Mouse (Mus musculus) limb, embryonic 15.5 days (tissue): Measurements from ENCODE around the gene Smoc1. TPM values are rescaled to one million over a fixed set of nuclear protein-coding genes. Genes with fewer than 3 reads are reported as not detected.
A peak's percentile ranks its signal among the peaks of the same experiment; 100 is the strongest.

Experiments used
- ATAC-seq: fragments of 200-750 bp; cut with Nextera tagmentation; 2 replicates; pipeline ENCODE4 v1.8.0; 2017; ENCODE audit warnings: low read depth, moderate TSS enrichment; ENCODE audit not compliant: insufficient number of reproducible peaks, low FRiP score, low TSS enrichment
- H3K27ac ChIP-seq: fragments of 300-500 bp; sonication (generic); 2 replicates; pipeline ENCODE4 v1.5.1; 2015; ENCODE audit warnings: moderate library complexity, mild to moderate bottlenecking, inconsistent platforms
- H3K27me3 ChIP-seq: fragments of 300-500 bp; sonication (generic); 2 replicates; pipeline ENCODE4 v1.6.1; 2015; ENCODE audit warnings: inconsistent platforms
- H3K36me3 ChIP-seq: fragments of 300-500 bp; sonication (generic); 2 replicates; pipeline ENCODE4 v1.6.1; 2015; ENCODE audit warnings: inconsistent platforms
- H3K4me1 ChIP-seq: fragments of 300-500 bp; sonication (generic); 2 replicates; pipeline ENCODE4 v1.6.1; 2015; ENCODE audit warnings: inconsistent platforms
- H3K4me2 ChIP-seq: fragments of 300-500 bp; sonication (generic); 2 replicates; pipeline ENCODE4 v1.6.1; 2015; ENCODE audit warnings: mild to moderate bottlenecking, inconsistent platforms
- H3K4me3 ChIP-seq: fragments of 300-500 bp; sonication (generic); 2 replicates; pipeline ENCODE4 v1.5.1; 2015; ENCODE audit warnings: mild to moderate bottlenecking, inconsistent platforms
- H3K9ac ChIP-seq: fragments of 300-500 bp; sonication (generic); 2 replicates; pipeline ENCODE4 v1.6.1; 2015; ENCODE audit warnings: inconsistent platforms
- H3K9me3 ChIP-seq: fragments of 300-500 bp; sonication (generic); 2 replicates; pipeline ENCODE4 v1.6.1; 2016; ENCODE audit warnings: inconsistent platforms
- WGBS: fragments of 180-500 bp; shearing (Covaris S2); methylation state at CpG from one replicate; pipeline ENCODE4 v1.1.7; 2015; 5-methylcytosine and 5-hydroxymethylcytosine counted together
- polyA plus RNA-seq: library from polyadenylated mRNA; unstranded; fragments of >200 nt; fragmentation: Nextera tagmentation; extraction: Ambion mirVana; gene quantifications from 2 replicates; pipeline ENCODE4 v1.2.1, GENCODE M21; 2015

The Smoc1 gene
- polyA plus RNA-seq, 1 experiment from 2014 or later: 9.3 TPM

- peaks cover 15% of the 10 kb centered on the region; the same call in 1 of the 2 replicates for H3K27me3 ChIP-seq
- no peak overlapping the region for H3K27ac ChIP-seq
- no peak for ATAC-seq
- peaks cover 9% of the 10 kb centered on the region for H3K4me1 ChIP-seq
- H3K36me3 ChIP-seq: no peaks in the 10 kb centered on the region
- 77% methylated on average over 4 of the region's 4 CpGs for WGBS
- no peak overlapping the region for H3K4me2 ChIP-seq
- no peaks in the 10 kb centered on the region for H3K9me3 ChIP-seq
- no peak overlapping the region for H3K9ac ChIP-seq
- no peak overlapping the region for H3K4me3 ChIP-seq
Measured at GRCm38 (mm10) chr12:81000924-81001323, 25.7 kb upstream of the Smoc1 start.

DNA sequence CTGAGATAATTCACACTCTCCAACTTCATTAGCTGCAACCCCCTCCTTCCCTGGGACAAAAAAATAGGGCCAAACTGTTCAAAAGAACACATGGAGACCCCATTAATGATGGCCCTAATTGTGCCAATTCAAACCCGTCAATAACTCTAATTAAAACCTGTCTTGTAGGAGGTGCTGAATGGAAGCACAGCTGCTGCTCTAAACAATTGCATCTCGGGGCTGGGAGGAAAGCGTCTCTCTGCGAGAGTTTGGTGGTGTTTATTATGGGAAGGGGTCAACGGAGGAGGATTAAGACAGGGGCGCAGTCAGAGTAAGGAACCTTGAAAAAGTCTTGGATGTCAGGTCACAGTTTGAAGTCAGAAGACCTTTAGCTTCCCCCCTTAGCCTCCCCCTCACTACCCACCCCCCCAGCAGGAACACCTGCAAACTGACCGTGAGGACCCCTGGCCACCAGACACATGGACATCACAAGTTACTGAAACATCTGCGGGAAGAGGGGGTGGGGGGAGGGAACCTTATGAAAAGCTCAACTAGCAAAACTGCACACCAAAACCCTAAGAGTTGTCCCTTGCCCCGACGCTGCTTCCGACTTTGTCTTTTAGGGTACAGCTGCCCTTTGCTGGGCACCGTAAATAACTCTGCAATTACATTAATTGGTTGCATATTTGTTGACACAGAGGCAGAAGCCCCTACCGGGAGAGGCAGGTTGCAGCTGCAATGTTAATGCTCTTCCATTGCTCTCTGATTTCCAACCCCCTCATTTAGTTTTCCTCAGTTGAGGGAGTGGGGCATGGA, 23.6 kb upstream of the Smoc1 start:
- no peaks in the 10 kb centered on the region for H3K36me3 ChIP-seq
- no peak overlapping the region for H3K27ac ChIP-seq
- WGBS: 8% methylated on average over 13 of the region's 13 CpGs
- H3K4me2 ChIP-seq: no peak overlapping the region
- no peak overlapping the region for H3K4me3 ChIP-seq
- H3K9ac ChIP-seq: no peak overlapping the region
- no peak for ATAC-seq
- peaks cover 9% of the 10 kb centered on the region for H3K4me1 ChIP-seq
- H3K27me3 ChIP-seq: peaks cover 15% of the 10 kb centered on the region; the same call in 1 of the 2 replicates
- H3K9me3 ChIP-seq: no peaks in the 10 kb centered on the region

DNA sequence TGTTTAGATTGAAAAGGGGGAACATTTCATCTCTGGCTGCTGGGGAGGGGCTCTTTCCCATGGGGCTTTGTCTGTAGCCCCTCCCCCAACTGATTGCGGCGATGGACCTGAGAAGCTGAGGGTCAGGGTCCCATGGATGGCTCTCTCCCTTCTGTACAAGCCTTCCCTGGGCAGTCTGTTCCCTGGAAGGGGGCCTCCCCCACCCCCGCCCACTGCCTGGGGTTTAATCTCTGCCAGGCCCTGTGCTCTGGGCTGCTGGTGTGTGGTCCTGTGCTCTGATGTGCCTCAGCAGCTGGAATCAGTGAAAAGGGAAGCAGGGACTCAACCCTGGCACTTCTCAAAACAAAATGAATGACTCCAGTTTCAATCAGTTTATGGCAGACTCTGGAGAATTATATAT, 16.8 kb upstream of the Smoc1 start:
- 22% methylated on average over 3 of the region's 3 CpGs for WGBS
- Histone ChIP-seq H3K9me3 (no peaks in the 10 kb centered on the region), H3K36me3 (no peaks in the 10 kb centered on the region), H3K27ac (no peak overlapping the region), H3K4me3 (no peak overlapping the region), H3K4me1 (peaks cover 13% of the 10 kb centered on the region), H3K27me3 (0 out of 2 replicates have a peak, but pooled peaks cover 4% of the 10 kb centered on the region), H3K4me2 (no peak overlapping the region), H3K9ac (no peak overlapping the region)
- peak; percentile 24; the same call in 1 of the 2 replicates for ATAC-seq

DNA sequence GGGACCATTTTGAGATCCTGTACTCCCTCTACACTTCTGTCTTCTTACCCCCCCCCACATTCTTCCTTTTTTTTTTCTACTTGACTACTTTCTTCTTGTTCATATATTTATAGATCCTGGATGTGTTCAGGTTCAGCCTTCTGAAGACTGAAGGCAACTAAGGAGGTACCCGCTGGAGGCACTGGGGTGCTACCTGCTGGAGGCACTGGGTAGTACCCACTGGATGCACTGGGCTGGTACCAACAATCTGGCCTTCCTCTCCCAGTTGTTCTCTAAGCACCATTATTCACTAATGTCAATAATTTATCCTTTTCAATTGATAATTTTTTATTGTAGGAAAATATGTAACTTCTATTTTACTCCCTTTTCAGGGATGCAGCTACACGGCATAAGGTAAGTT, 14.6 kb upstream of the Smoc1 start:
- Histone ChIP-seq H3K9me3 (no peaks in the 10 kb centered on the region), H3K4me3 (no peak overlapping the region), H3K36me3 (no peaks in the 10 kb centered on the region), H3K9ac (no peak overlapping the region), H3K4me1 (peaks cover 13% of the 10 kb centered on the region), H3K27me3 (0 out of 2 replicates have a peak, but pooled peaks cover 4% of the 10 kb centered on the region), H3K27ac (no peak overlapping the region), H3K4me2 (no peak overlapping the region)
- ATAC-seq: no peak
- 75% methylated on average over 2 of the region's 2 CpGs for WGBS

DNA sequence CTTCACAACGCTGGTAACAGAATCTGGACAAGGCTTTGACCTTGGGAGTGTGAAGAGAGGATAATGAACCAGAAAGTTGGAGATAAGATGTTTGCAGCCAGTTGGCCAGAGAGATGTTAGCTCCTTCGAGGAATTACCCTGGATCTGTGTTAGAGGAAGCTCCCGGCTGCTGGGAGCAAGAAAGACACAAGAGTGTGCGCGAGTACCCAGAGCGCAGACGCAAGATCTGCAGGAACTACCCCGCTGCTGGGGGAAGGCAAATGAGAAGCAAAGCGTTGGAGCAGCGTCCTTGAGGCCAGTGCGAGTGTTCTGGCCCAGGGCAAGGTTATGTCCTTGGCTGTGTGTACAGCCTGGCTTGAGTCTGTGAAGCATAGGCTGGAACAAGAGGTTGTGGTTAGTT, 13.1 kb upstream of the Smoc1 start:
- Histone ChIP-seq H3K4me2 (no peak overlapping the region), H3K36me3 (no peaks in the 10 kb centered on the region), H3K4me3 (no peak overlapping the region), H3K27ac (no peak overlapping the region), H3K4me1 (peaks cover 13% of the 10 kb centered on the region), H3K9ac (no peak overlapping the region), H3K27me3 (0 out of 2 replicates have a peak, but pooled peaks cover 4% of the 10 kb centered on the region), H3K9me3 (no peaks in the 10 kb centered on the region)
- WGBS: 79% methylated on average over 11 of the region's 11 CpGs
- no peak for ATAC-seq

DNA sequence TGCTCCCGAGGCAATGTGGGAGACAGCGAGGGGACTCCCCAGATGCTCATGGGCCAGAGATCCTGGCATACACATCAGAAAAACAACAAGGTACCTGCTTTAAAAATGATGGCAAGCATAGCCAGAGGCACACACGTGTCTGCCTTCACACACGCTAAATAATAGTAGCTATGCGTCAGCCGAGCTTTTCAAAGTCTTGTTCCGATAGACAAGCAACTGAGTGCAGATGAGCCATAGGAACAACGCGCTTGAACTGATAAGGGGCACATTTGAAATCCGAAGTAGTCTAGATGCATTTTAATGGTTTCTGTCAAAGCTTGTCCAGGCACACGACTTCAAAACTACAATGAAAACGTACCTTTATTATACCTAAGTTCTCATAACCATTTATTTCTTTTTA, 9.0 kb upstream of the Smoc1 start:
- no peaks in the 10 kb centered on the region for H3K36me3 ChIP-seq
- H3K4me1 ChIP-seq: no peaks in the 10 kb centered on the region
- no peaks in the 10 kb centered on the region for H3K27me3 ChIP-seq
- H3K9ac ChIP-seq: no peak overlapping the region
- no peaks in the 10 kb centered on the region for H3K9me3 ChIP-seq
- H3K4me3 ChIP-seq: no peak overlapping the region
- ATAC-seq: no peak
- no peak overlapping the region for H3K27ac ChIP-seq
- H3K4me2 ChIP-seq: no peak overlapping the region
- 78% methylated on average over 12 of the region's 12 CpGs for WGBS

DNA sequence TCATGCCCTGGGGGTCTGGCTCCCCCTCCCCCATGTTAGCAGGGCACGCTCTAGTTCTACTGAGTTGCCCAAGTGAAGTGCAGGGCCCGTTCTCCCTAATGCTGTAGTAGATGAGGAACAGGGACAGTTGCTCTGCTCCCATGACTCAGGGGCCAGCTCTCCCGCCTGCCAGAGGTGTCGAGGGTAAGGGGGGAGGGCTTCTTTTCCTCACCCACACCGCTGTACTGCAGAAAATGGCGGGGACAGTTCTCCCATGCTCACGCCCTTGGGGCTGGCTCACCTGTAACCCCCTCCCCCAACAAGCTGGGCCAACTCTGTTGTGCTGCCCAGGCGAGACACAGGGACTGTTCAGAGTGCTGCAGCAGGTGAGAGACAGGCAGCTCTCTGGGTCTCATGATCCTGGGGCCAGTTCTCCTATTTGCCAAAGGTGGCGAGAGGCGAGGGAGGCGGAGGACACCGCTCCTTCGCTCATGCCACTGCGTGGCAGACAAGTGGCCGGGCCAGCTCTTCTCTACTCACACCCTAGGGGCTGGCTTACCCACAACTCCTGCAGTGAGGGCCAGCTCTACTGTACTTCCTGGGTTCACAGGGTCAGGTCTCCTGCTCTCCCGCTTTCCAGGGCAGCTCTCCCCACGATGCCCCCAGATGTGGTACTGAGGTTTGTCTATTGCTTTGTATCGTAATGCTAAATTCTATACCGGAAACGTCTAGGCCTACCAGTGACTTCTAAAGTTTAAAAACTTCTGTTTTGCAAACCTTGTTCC, 7.9 kb upstream of the Smoc1 start:
- H3K4me3 ChIP-seq: 0 out of 2 replicates have a peak overlapping the region, but pooled peaks have one; percentile 12
- no peak overlapping the region for H3K4me2 ChIP-seq
- no peak overlapping the region for H3K9ac ChIP-seq
- no peaks in the 10 kb centered on the region for H3K27me3 ChIP-seq
- H3K27ac ChIP-seq: no peak overlapping the region
- no peaks in the 10 kb centered on the region for H3K9me3 ChIP-seq
- no peaks in the 10 kb centered on the region for H3K36me3 ChIP-seq
- H3K4me1 ChIP-seq: no peaks in the 10 kb centered on the region
- WGBS: 82% methylated on average over 20 of the region's 20 CpGs
- ATAC-seq: no peak

GRCm38 (mm10) chr12:81019280-81019935, 7.2 kb upstream of the Smoc1 start:
- Histone ChIP-seq H3K4me1 (no peaks in the 10 kb centered on the region), H3K4me2 (no peak overlapping the region), H3K9me3 (no peaks in the 10 kb centered on the region), H3K27me3 (peaks cover 1% of the 10 kb centered on the region), H3K36me3 (no peaks in the 10 kb centered on the region), H3K4me3 (no peak overlapping the region), H3K27ac (no peak overlapping the region), H3K9ac (no peak overlapping the region)
- no peak for ATAC-seq
- WGBS: 83% methylated on average over 7 of the region's 7 CpGs

DNA sequence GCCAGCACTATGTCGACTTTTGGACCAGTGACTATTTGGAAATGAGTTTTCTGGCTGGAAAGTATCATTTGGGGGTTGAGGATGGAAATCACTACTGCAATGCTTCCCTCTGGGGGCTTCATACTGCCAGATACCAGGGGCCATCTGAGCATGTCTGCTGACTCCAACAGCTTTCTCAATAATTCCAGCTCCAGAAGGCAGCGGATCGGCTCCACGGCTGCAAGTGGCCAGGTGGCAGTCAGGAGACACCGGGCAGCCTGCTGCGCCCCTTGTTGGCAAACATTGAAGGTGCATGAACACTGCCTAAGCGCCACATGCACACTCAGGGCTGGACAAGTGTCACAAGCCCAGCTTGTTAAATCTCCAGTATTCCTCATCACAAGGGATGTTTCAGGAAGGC, 2.2 kb upstream of the Smoc1 start:
- 77% methylated on average over 7 of the region's 7 CpGs for WGBS

DNA sequence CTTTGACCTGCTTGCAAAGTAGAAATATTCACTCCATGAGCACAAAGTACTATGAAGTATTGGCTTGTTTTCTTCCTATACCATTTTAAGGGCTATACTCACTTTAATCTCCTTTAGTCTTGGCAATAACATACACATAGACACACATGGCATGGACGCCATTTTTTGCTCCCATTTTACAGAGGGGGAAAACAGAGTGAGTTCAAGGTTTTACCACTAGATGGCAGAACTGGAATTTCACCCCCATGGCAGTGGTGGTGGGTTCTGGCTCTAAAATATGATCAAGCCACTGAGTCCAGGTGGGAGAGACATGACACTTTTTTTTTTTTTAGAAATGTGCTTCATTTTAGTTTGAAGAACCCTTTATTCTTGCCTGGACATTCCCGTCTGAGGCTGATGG, 1.6 kb upstream of the Smoc1 start:
- no peak overlapping the region for H3K4me3 ChIP-seq
- H3K9me3 ChIP-seq: no peaks in the 10 kb centered on the region
- no peaks in the 10 kb centered on the region for H3K36me3 ChIP-seq
- peaks cover 28% of the 10 kb centered on the region for H3K4me1 ChIP-seq
- no peak overlapping the region for H3K27ac ChIP-seq
- no peak for ATAC-seq
- H3K27me3 ChIP-seq: peaks cover 39% of the 10 kb centered on the region
- no peak overlapping the region for H3K4me2 ChIP-seq
- 60% methylated on average over 2 of the region's 2 CpGs for WGBS
- H3K9ac ChIP-seq: no peak overlapping the region

More for the DNA sequence above, 2.2 kb upstream of the Smoc1 start:
- Histone ChIP-seq H3K36me3 (no peaks in the 10 kb centered on the region), H3K9me3 (no peaks in the 10 kb centered on the region), H3K27me3 (peaks cover 39% of the 10 kb centered on the region), H3K9ac (no peak overlapping the region), H3K27ac (no peak overlapping the region), H3K4me2 (no peak overlapping the region), H3K4me3 (no peak overlapping the region), H3K4me1 (peaks cover 28% of the 10 kb centered on the region)
- no peak for ATAC-seq

DNA sequence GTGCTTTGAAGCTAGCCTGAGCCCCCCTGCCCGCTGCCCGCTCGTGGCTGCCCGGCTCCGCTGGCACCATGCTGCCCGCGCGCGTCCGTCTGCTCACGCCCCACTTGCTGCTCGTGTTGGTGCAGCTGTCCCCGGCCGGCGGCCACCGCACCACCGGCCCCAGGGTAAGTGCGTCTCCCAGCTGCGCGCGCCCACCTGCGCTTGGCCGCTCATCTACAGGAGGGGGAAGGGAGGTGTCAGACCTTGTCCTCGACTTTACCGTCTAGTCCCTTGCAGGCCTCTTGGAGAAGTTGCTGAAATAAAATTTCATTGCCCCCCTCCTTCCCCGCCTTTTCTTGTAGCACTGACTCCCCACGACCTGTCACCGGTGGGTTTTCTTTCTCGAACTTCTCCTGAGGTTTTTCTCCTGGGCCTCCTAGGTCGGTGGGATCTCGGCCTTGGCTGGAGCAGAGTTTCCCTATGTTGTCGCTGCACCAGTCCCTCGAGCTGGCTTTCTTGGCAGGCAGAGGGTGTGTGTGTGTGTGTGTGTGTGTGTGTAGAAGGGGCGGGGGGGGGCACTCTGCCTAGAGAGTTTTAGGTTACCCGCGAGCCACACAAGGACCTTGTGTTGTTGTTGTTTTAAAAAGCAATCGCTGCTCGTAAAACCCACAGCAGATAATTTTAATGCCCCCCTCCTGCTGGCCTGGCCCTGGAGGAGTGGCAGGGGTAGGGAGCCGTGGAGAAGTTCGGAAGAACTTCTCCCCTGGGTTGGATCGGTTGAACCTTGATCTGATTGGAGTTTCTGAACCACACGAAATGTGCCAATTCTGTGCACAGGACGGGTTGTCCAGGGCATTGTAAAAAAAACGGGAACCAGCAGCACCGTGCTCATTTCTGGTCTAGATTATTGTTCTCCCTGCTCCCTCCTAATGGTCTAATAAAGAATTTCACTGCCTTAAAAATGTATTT, 661 bp downstream of the Smoc1 start:
- Histone ChIP-seq H3K27me3 (peaks cover 39% of the 10 kb centered on the region), H3K4me1 (peaks cover 28% of the 10 kb centered on the region), H3K27ac (no peak overlapping the region), H3K4me2 (peak overlapping the region; percentile 98), H3K9ac (peak overlapping the region; percentile 39; the same call in 1 of the 2 replicates), H3K4me3 (peak overlapping the region; percentile 56), H3K36me3 (no peaks in the 10 kb centered on the region), H3K9me3 (no peaks in the 10 kb centered on the region)
- WGBS: 1% methylated on average over 45 of the region's 45 CpGs
- peak; percentile 48 for ATAC-seq
